Mouse (Mus musculus): ENCODE measurements around the gene Adora3. TPM values are rescaled to one million over a fixed set of nuclear protein-coding genes. Genes with fewer than 3 reads are reported as not detected.

Gene Adora3
- polyA plus RNA-seq (2014; fragmentation: Nextera tagmentation; extraction: Ambion mirVana) = 0.16 TPM in 1 of 2 replicates, not detected in the other

DNA sequence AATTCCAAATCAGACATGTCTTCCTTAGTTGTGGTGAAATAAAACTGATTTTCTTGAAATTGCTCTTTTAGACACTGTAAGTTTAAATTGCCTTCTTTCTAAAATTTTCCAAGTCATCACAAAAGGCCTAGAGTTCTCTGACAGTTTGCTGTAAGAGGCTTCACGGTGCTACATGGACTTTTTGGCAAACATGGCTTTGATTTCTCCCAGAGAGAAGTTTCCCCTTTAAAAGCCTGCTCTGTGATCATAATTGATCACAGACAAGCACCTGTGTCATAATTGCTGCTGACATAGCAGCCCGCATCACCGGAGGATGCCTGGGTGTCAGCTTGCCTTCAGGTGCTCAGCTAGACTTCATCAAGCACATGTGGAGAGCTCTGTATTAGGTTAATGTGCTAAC is at the start of gene Adora3, which contains the start of gene Tmigd3:
Gene Adora3, plus strand, starts transcription at position 301 of the 400 bp plus-strand sequence.
Gene Tmigd3, plus strand, starts transcription at position 346 of the 400 bp plus-strand sequence.
- 18% methylated on average over 3 of the region's 3 CpGs for WGBS
- ATAC-seq (ENCODE audit: insufficient number of reproducible peaks, low FRiP score, low TSS enrichment, low read depth) (no peak), DNase-seq (ENCODE audit: low spot score) (no peak)
- Histone ChIP-seq H3K4me2 (ENCODE audit: low read depth, severe bottlenecking) (no peak within 1 kb of the TSS), H3K9ac (ENCODE audit: low read length) (no peak within 1 kb of the TSS), H3K9me3 (ENCODE audit: control insufficient read depth, low read length) (no peaks in the 10 kb centered on the region), H3K36me3 (ENCODE audit: control insufficient read depth, insufficient read depth, low read length) (no peaks in the 10 kb centered on the region), H3K4me1 (ENCODE audit: control insufficient read depth, insufficient read depth, low read length) (0 out of 2 replicates have a peak, but pooled peaks cover 2% of the 10 kb centered on the region), H3K27ac (replicated peaks; ENCODE audit: low read depth, low read length) (no peak within 1 kb of the TSS), H3K27me3 (ENCODE audit: control insufficient read depth, insufficient read depth, low read length) (no peaks in the 10 kb centered on the region), H3K4me3 (ENCODE audit: low read depth, low read length) (no peak within 1 kb of the TSS)

DNA sequence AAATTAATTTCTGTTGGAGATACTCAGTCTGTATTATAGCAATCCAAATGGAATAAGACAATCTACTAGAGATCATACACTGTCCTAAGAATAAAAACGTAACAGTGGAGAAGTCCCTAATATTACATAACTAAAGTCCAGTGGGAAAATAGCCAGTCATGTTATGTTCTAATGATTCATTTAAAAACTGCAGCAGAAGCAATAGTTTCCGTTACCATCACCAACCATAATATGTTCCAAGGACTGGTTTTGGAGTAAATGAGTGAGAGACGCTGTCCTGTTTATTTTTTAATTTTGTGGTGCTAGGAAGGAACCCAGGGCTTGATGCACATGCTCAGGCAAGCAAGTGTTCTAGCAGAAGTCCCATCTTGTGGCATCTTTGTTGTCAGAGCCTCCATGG is 49.2 kb upstream of the Adora3 start:
- no peaks in the 10 kb centered on the region for H3K36me3 ChIP-seq (ENCODE audit: control insufficient read depth, insufficient read depth, low read length)
- no peaks in the 10 kb centered on the region for H3K9me3 ChIP-seq (ENCODE audit: control insufficient read depth, low read length)
- H3K4me1 ChIP-seq (ENCODE audit: control insufficient read depth, insufficient read depth, low read length) = no peaks in the 10 kb centered on the region
- DNase-seq (ENCODE audit: low spot score) (no peak), ATAC-seq (ENCODE audit: insufficient number of reproducible peaks, low FRiP score, low TSS enrichment, low read depth) (no peak)
- no peak overlapping the region for H3K9ac ChIP-seq (ENCODE audit: low read length)
- H3K27ac ChIP-seq (replicated peaks; ENCODE audit: low read depth, low read length) = no peak overlapping the region
- no peak overlapping the region for H3K4me3 ChIP-seq (ENCODE audit: low read depth, low read length)
- no peak overlapping the region for H3K4me2 ChIP-seq (ENCODE audit: low read depth, severe bottlenecking)
- no peaks in the 10 kb centered on the region for H3K27me3 ChIP-seq (ENCODE audit: control insufficient read depth, insufficient read depth, low read length)
- WGBS = 92% methylated on average over 3 of the region's 3 CpGs

GRCm38 (mm10) chr3:105823609-105824008 is 47.0 kb upstream of the Adora3 start:
- H3K4me1 ChIP-seq (ENCODE audit: control insufficient read depth, insufficient read depth, low read length) = no peaks in the 10 kb centered on the region
- H3K27ac ChIP-seq (replicated peaks; ENCODE audit: low read depth, low read length) = no peak overlapping the region
- no peak for DNase-seq (ENCODE audit: low spot score)
- H3K4me3 ChIP-seq (ENCODE audit: low read depth, low read length) = no peak overlapping the region
- no peaks in the 10 kb centered on the region for H3K27me3 ChIP-seq (ENCODE audit: control insufficient read depth, insufficient read depth, low read length)
- no peak overlapping the region for H3K9ac ChIP-seq (ENCODE audit: low read length)
- no peaks in the 10 kb centered on the region for H3K9me3 ChIP-seq (ENCODE audit: control insufficient read depth, low read length)
- no peak for ATAC-seq (ENCODE audit: insufficient number of reproducible peaks, low FRiP score, low TSS enrichment, low read depth)
- no peaks in the 10 kb centered on the region for H3K36me3 ChIP-seq (ENCODE audit: control insufficient read depth, insufficient read depth, low read length)
- no peak overlapping the region for H3K4me2 ChIP-seq (ENCODE audit: low read depth, severe bottlenecking)

- Histone ChIP-seq H3K27ac (replicated peaks; ENCODE audit: low read depth, low read length) (no peak overlapping the region), H3K4me3 (ENCODE audit: low read depth, low read length) (no peak overlapping the region), H3K27me3 (ENCODE audit: control insufficient read depth, insufficient read depth, low read length) (no peaks in the 10 kb centered on the region), H3K4me2 (ENCODE audit: low read depth, severe bottlenecking) (no peak overlapping the region), H3K4me1 (ENCODE audit: control insufficient read depth, insufficient read depth, low read length) (no peaks in the 10 kb centered on the region), H3K9ac (ENCODE audit: low read length) (no peak overlapping the region), H3K9me3 (ENCODE audit: control insufficient read depth, low read length) (no peaks in the 10 kb centered on the region), H3K36me3 (ENCODE audit: control insufficient read depth, insufficient read depth, low read length) (no peaks in the 10 kb centered on the region)
- WGBS = 51% methylated on average over 5 of the region's 5 CpGs
- DNase-seq (ENCODE audit: low spot score) (no peak), ATAC-seq (ENCODE audit: insufficient number of reproducible peaks, low FRiP score, low TSS enrichment, low read depth) (no peak)
Observed at GRCm38 (mm10) chr3:105824103-105824502, 46.6 kb upstream of the Adora3 start.

DNA sequence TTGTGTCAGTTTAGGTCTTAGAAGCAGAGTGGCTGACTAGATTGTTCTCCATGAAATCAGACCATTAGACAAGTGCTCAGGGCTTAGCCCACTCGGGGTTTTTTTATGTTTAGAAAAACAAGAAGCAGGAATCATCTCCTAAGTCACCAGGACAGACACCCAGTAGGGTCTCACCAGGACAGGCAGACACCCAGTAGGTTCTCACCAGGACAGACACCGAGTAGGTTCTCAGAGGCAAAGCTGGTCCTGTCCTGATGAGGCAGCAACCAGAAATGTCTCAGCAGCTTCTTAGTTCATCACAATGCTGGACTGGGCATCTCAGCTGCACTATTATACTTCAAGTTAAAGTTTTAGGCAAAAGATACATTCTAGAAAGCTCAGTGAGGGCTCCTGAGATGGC is 46.0 kb upstream of the Adora3 start:
- no peaks in the 10 kb centered on the region for H3K9me3 ChIP-seq (ENCODE audit: control insufficient read depth, low read length)
- WGBS = 59% methylated on average over 2 of the region's 2 CpGs
- no peaks in the 10 kb centered on the region for H3K36me3 ChIP-seq (ENCODE audit: control insufficient read depth, insufficient read depth, low read length)
- no peak overlapping the region for H3K27ac ChIP-seq (replicated peaks; ENCODE audit: low read depth, low read length)
- DNase-seq (ENCODE audit: low spot score) (no peak), ATAC-seq (ENCODE audit: insufficient number of reproducible peaks, low FRiP score, low TSS enrichment, low read depth) (no peak)
- no peak overlapping the region for H3K4me3 ChIP-seq (ENCODE audit: low read depth, low read length)
- H3K27me3 ChIP-seq (ENCODE audit: control insufficient read depth, insufficient read depth, low read length) = no peaks in the 10 kb centered on the region
- H3K4me2 ChIP-seq (ENCODE audit: low read depth, severe bottlenecking) = no peak overlapping the region
- H3K4me1 ChIP-seq (ENCODE audit: control insufficient read depth, insufficient read depth, low read length) = no peaks in the 10 kb centered on the region
- no peak overlapping the region for H3K9ac ChIP-seq (ENCODE audit: low read length)

- H3K4me1 ChIP-seq (ENCODE audit: control insufficient read depth, insufficient read depth, low read length) = no peaks in the 10 kb centered on the region
- 60% methylated on average over 7 of the region's 7 CpGs for WGBS
- no peak overlapping the region for H3K4me3 ChIP-seq (ENCODE audit: low read depth, low read length)
- no peaks in the 10 kb centered on the region for H3K9me3 ChIP-seq (ENCODE audit: control insufficient read depth, low read length)
- no peaks in the 10 kb centered on the region for H3K36me3 ChIP-seq (ENCODE audit: control insufficient read depth, insufficient read depth, low read length)
- no peak for ATAC-seq (ENCODE audit: insufficient number of reproducible peaks, low FRiP score, low TSS enrichment, low read depth)
- H3K9ac ChIP-seq (ENCODE audit: low read length) = no peak overlapping the region
- H3K4me2 ChIP-seq (ENCODE audit: low read depth, severe bottlenecking) = no peak overlapping the region
- DNase-seq (ENCODE audit: low spot score) = no peak
- H3K27ac ChIP-seq (replicated peaks; ENCODE audit: low read depth, low read length) = no peak overlapping the region
- H3K27me3 ChIP-seq (ENCODE audit: control insufficient read depth, insufficient read depth, low read length) = no peaks in the 10 kb centered on the region
Observed at GRCm38 (mm10) chr3:105825501-105826161, 45.0 kb upstream of the Adora3 start.

- H3K4me3 ChIP-seq (ENCODE audit: low read depth, low read length) = no peak overlapping the region
- no peaks in the 10 kb centered on the region for H3K36me3 ChIP-seq (ENCODE audit: control insufficient read depth, insufficient read depth, low read length)
- H3K4me2 ChIP-seq (ENCODE audit: low read depth, severe bottlenecking) = no peak overlapping the region
- WGBS = 92% methylated on average over 3 of the region's 3 CpGs
- H3K27me3 ChIP-seq (ENCODE audit: control insufficient read depth, insufficient read depth, low read length) = no peaks in the 10 kb centered on the region
- DNase-seq (ENCODE audit: low spot score) (no peak), ATAC-seq (ENCODE audit: insufficient number of reproducible peaks, low FRiP score, low TSS enrichment, low read depth) (no peak)
- no peak overlapping the region for H3K27ac ChIP-seq (replicated peaks; ENCODE audit: low read depth, low read length)
- H3K9me3 ChIP-seq (ENCODE audit: control insufficient read depth, low read length) = no peaks in the 10 kb centered on the region
- H3K4me1 ChIP-seq (ENCODE audit: control insufficient read depth, insufficient read depth, low read length) = no peaks in the 10 kb centered on the region
- no peak overlapping the region for H3K9ac ChIP-seq (ENCODE audit: low read length)
Observed at GRCm38 (mm10) chr3:105831584-105831983, 39.1 kb upstream of the Adora3 start.

- no peak for DNase-seq (ENCODE audit: low spot score)
- H3K27ac ChIP-seq (replicated peaks; ENCODE audit: low read depth, low read length) = no peak overlapping the region
- H3K4me2 ChIP-seq (ENCODE audit: low read depth, severe bottlenecking) = no peak overlapping the region
- H3K9me3 ChIP-seq (ENCODE audit: control insufficient read depth, low read length) = no peaks in the 10 kb centered on the region
- H3K36me3 ChIP-seq (ENCODE audit: control insufficient read depth, insufficient read depth, low read length) = no peaks in the 10 kb centered on the region
- no peaks in the 10 kb centered on the region for H3K27me3 ChIP-seq (ENCODE audit: control insufficient read depth, insufficient read depth, low read length)
- no peak for ATAC-seq (ENCODE audit: insufficient number of reproducible peaks, low FRiP score, low TSS enrichment, low read depth)
- H3K9ac ChIP-seq (ENCODE audit: low read length) = no peak overlapping the region
- H3K4me1 ChIP-seq (ENCODE audit: control insufficient read depth, insufficient read depth, low read length) = no peaks in the 10 kb centered on the region
- 66% methylated on average over 3 of the region's 3 CpGs for WGBS
- H3K4me3 ChIP-seq (ENCODE audit: low read depth, low read length) = no peak overlapping the region
Observed at GRCm38 (mm10) chr3:105835875-105836274, 34.8 kb upstream of the Adora3 start.

GRCm38 (mm10) chr3:105836883-105837282 is 33.8 kb upstream of the Adora3 start:
- no peak overlapping the region for H3K9ac ChIP-seq (ENCODE audit: low read length)
- H3K27me3 ChIP-seq (ENCODE audit: control insufficient read depth, insufficient read depth, low read length) = no peaks in the 10 kb centered on the region
- no peaks in the 10 kb centered on the region for H3K9me3 ChIP-seq (ENCODE audit: control insufficient read depth, low read length)
- H3K4me1 ChIP-seq (ENCODE audit: control insufficient read depth, insufficient read depth, low read length) = no peaks in the 10 kb centered on the region
- no peak for ATAC-seq (ENCODE audit: insufficient number of reproducible peaks, low FRiP score, low TSS enrichment, low read depth)
- no peak overlapping the region for H3K4me2 ChIP-seq (ENCODE audit: low read depth, severe bottlenecking)
- H3K27ac ChIP-seq (replicated peaks; ENCODE audit: low read depth, low read length) = no peak overlapping the region
- no peaks in the 10 kb centered on the region for H3K36me3 ChIP-seq (ENCODE audit: control insufficient read depth, insufficient read depth, low read length)
- H3K4me3 ChIP-seq (ENCODE audit: low read depth, low read length) = no peak overlapping the region
- 90% methylated on average over 3 of the region's 3 CpGs for WGBS
- no peak for DNase-seq (ENCODE audit: low spot score)
